Mouse (Mus musculus): Measurements from ENCODE around the gene Rest.

Gene Rest

GRCm38 (mm10) chr5:77262105-77262504 is 3.2 kb upstream of the Rest start:
- no peak for DNase-seq (ENCODE audit: extremely low spot score, low read depth, low spot score)

- DNase-seq (ENCODE audit: extremely low spot score, low read depth, low spot score): no peak
Measured at GRCm38 (mm10) chr5:77265671-77266065, 377 bp downstream of the Rest start.

DNA sequence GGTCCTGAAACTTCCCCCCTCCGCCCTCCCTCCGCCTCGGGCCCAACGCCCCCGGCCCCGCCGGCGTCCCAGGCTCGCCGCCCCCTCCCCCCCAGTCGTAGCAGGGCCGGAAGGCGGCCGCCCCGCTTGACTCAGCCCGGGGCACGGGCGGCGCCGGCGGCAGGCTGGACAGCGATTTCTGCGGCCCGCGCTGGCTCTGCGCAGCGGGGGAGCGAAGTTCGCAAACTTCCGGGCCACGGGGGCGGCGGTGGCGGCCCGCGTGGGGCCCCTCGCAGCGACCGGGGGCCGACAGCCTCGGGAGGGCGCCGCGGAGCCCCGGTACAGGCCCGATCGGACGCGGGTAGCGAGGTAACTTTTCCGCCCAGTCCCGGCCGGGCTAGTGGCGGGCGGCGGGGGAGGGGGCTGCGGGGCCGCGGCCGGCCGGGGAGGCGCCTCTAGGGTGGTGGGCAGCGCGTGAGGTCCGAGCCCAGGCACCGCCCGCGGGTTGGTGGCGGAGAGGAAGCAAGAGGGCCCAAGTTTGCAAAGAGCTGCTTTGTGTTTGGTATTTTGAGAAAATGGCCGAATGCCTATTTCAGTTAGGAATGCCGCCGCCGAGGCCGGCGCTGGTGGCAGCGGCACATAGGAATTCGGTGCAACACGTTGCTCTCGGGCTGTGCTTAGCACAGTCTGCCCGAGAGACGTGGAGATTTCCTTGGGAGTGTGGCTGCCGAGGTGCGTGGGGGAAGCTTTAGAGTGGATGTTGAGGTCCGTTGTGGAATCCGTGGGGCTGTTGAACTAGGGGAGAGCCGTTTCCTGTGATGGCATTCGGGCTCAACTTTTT is 985 bp downstream of the Rest start:
- no peak for DNase-seq (ENCODE audit: extremely low spot score, low read depth, low spot score)

DNA sequence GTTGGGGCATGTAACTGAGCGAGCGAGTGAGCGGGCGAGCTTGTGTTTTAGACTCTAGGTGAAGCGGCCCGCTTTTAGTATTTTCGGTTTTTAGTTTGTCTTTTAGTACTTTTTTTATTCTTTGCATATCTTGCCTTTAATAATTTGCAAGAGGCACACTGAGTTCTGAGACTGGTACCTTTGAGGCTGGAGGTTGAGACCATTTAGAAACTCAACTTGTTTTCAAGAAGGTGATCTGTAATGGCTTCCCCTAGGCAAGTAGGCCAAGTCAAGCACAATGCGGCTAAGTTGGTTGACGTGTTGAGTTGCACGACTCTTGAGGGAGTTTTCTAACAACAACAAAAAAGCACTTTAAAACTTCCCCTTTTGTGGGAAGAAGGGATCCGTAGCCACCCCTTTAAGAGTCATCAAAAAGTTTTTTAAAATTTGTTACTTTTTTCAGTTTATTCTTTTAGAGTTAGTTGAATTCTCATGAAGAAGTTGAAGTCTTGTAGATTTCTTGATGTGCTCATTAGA is 1.7 kb downstream of the Rest start:
- no peak for DNase-seq (ENCODE audit: extremely low spot score, low read depth, low spot score)

DNA sequence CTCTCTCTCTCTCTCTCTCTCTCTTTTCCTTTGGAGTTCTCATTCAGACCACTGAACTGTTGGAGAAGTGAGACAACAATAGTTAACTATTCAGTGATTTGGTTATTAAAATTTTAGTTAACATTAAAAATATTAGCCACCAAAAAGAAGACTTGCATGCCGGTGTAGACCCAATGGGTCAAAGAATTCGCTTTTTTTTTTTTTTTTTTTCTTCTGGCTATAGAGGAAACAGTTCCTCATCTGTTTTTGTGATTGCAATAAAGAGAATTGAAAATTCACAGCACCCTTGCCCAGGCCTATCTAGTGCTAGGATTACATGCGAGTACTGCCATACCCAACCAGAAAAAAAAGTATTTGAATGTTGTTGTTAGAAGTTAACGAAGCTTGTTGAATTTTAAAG is 2.1 kb downstream of the Rest start:
- DNase-seq (ENCODE audit: extremely low spot score, low read depth, low spot score): no peak

DNA sequence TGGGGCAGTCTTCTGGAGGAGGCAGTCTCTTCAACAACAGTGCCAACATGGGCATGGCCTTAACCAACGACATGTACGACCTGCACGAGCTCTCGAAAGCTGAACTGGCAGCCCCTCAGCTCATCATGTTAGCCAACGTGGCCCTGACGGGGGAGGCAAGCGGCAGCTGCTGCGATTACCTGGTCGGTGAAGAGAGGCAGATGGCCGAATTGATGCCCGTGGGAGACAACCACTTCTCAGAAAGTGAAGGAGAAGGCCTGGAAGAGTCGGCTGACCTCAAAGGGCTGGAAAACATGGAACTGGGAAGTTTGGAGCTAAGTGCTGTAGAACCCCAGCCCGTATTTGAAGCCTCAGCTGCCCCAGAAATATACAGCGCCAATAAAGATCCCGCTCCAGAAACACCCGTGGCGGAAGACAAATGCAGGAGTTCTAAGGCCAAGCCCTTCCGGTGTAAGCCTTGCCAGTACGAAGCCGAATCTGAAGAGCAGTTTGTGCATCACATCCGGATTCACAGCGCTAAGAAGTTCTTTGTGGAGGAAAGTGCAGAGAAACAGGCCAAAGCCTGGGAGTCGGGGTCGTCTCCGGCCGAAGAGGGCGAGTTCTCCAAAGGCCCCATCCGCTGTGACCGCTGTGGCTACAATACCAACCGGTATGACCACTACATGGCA is 2.8 kb downstream of the Rest start:
- DNase-seq (ENCODE audit: extremely low spot score, low read depth, low spot score): no peak

- no peak for DNase-seq (ENCODE audit: extremely low spot score, low read depth, low spot score)
Measured at GRCm38 (mm10) chr5:77269399-77269798, 4.1 kb downstream of the Rest start.

DNA sequence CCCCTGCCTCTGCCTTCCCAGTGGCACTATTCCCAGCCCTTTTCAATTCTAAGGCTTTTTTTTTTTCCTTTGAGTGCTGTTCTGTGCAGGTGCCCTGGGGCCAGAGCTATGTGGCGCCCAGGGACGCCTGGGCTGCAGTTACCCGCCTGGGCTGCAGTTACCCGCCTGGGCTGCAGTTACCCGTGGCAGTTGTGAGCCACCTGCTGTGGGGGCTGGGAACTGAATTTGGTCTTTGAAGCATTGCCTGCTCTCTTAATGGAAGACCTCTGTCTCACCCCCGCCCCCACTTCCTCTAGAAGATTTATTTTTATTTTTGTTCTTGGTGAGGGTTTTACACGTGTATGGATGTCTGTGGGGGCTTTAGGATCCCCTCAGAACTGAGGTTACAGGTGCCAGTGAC is 7.9 kb downstream of the Rest start:
- DNase-seq (ENCODE audit: extremely low spot score, low read depth, low spot score): no peak

DNA sequence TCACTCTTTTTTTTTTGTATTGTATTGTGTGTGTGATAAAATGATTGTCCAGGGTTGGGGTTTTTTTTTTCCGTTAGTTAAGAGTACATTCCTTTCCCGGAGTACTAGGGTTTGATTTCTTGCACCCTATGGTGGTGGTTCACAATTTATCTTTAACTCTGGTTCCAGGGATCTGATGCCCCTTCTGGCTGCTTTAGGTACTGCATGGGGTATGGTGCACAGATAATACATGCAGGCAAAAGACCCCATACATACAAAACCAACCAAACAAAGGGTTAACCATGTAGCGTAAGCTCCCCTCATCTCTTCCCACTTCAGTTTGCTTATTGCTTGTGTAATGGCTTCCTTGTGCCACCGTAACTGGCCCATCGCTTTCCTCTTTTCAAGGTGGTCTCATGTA is 10.7 kb downstream of the Rest start:
- DNase-seq (ENCODE audit: extremely low spot score, low read depth, low spot score): no peak

- no peak for DNase-seq (ENCODE audit: extremely low spot score, low read depth, low spot score)
Measured at GRCm38 (mm10) chr5:77277204-77277603, 11.9 kb downstream of the Rest start.

DNA sequence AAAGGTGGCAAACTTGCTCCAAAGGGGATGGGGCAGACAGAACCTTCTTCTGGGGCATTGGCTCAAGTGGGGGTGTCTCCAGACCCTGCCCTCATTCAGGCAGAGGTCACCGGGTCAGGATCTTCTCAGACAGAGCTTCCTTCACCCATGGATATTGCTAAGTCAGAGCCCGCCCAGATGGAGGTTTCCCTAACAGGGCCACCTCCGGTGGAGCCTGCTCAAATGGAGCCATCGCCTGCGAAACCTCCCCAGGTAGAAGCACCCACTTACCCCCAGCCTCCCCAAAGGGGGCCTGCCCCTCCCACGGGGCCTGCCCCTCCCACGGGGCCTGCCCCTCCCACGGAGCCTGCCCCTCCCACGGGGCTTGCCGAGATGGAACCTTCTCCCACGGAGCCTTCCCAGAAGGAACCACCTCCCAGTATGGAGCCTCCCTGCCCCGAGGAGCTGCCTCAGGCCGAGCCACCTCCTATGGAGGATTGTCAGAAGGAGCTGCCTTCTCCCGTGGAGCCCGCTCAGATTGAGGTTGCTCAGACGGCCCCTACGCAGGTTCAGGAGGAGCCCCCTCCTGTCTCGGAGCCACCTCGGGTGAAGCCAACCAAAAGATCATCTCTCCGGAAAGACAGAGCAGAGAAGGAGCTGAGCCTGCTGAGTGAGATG is 16.4 kb downstream of the Rest start:
- DNase-seq (ENCODE audit: extremely low spot score, low read depth, low spot score): no peak

DNA sequence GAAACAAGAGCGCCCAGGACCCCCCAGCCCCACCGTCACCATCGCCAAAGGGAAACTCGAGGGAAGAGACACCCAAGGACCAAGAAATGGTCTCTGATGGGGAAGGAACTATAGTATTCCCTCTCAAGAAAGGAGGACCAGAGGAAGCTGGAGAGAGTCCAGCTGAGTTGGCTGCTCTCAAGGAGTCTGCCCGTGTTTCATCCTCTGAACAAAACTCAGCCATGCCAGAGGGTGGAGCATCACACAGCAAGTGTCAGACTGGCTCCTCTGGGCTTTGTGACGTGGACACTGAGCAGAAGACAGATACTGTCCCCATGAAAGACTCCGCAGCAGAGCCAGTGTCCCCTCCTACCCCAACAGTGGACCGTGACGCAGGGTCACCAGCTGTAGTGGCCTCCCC is 17.0 kb downstream of the Rest start:
- DNase-seq (ENCODE audit: extremely low spot score, low read depth, low spot score): no peak

DNA sequence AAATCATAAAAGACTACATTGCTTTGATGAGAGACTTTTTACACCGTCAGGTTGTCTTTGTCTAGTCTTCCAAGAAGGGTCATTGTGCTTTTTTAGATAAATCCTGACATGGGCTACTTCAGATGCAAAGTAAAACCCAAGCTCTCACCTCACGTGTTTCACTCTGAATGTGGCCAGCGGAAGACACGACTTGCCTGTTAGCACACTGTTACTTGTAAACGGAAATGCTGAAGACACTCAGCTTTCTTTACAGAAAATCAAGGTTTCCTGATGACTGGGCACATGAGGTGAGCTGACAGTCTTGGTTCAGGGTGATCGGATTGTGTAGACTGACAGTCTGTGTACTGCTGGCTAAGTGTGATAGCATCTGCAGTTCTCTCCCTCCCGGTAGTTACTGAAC is 20.4 kb downstream of the Rest start:
- DNase-seq (ENCODE audit: extremely low spot score, low read depth, low spot score): no peak

DNA sequence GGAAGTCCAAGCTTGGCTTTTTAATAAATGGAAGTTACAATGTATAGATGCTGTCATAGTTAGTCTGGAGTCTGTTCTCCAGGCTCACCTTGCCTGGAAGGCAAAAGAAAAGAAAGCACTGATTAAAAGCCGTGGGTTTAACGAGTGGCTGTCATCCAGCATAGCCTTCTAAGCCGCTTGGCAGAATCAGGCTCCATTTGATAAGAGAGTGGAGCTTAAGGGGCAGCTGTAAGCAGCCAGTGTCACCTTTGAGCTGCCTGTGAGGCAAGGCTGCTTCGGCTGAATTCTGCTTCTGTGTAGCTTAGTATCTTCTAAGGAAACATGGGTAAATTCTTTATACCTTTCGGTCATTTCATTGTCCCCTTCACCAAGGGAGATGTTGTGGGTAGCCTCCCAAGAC is 21.6 kb downstream of the Rest start:
- DNase-seq (ENCODE audit: extremely low spot score, low read depth, low spot score): no peak

DNA sequence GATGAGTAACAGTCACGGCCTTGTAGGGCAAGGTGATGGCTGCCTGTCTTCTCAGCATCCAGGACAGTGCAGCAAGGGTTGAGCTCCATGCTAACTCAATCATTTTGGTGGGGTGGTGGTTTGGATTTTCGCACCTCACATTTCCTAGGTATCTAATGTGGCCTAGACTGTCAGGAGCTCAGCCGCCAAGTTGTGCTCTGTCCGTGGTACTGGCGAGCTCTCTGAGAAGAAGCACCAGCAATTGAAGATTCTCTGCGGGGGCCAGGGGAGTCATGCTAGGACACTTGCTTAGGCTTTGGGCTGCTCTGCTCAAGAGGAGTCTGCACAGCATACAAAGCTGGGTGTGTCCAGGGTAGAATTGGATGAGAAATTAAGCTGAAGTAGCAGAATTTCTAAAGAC is 22.6 kb downstream of the Rest start:
- no peak for DNase-seq (ENCODE audit: extremely low spot score, low read depth, low spot score)

DNA sequence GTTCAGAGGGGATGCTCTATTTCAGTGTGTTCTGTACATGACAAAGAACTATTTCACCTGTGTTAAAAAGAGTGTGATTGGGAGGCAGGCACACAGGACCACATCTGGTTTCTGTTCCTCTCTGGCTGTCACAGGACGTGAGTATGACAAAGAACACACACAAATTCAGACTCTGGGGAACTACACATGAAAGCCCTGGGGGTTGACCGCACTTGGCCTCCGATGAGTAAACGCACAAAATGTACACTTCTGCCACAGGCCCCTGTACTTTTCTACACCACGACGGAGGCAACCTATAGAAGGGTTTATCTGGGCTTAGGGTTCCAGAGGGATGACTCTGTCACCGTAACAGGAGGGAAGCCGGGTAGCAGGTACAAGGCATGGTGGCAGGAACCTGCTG is 24.4 kb downstream of the Rest start:
- DNase-seq (ENCODE audit: extremely low spot score, low read depth, low spot score): no peak

GRCm38 (mm10) chr5:77290606-77291005 is 25.3 kb downstream of the Rest start:
- no peak for DNase-seq (ENCODE audit: extremely low spot score, low read depth, low spot score)

GRCm38 (mm10) chr5:77292803-77293522 is 27.7 kb downstream of the Rest start:
- no peak for DNase-seq (ENCODE audit: extremely low spot score, low read depth, low spot score)

DNA sequence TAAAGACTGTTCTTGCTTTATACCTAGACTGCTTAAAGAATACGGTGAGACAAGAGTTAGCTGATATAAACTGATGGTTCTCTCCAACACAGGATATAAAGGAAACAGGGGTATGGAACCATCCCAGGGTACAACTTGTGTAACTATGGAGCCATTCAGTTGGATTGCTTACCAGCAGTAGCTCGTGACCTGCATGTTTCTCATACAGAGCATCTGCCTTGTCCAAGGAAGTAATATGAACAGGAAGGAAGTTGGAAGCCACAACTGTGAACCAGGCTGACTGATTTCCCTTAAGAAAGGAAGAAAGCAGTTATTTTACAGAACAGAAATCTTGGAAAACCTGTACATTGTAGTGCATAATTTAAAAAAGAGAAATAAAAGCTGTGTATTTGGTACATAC is 34.2 kb downstream of the Rest start:
- DNase-seq (ENCODE audit: extremely low spot score, low read depth, low spot score): no peak

DNA sequence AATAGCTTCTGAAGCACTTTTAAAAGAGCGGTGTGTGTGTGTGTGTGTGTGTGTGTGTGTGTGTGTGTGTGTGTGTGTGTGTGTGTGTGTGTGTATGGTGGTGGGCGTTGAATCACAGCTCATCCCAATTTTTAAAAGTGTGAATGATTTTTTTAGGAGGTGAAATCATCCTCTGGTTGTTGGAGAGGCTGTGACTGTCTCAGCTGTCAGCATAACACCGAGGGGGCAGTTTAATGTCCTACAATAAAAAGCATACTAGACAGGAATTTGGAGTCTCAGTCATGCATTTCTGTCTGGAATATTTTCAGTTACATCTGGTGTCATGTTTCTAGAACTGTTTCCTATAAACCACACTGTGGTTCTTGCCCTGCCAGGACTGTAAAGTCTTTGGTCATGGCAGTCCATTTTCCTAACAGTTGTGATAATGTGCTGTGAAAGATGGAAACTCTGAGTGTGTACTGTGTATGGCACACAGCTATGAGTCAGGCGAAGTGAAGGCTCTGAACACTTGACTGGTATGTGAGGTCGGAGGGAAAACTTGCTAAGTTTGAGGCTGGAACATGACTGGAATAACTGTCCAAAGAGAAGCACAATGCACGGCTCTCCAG is 36.1 kb downstream of the Rest start:
- no peak for DNase-seq (ENCODE audit: extremely low spot score, low read depth, low spot score)

Data from hindlimb bud, embryonic 11.5 days (tissue).